Mouse (Mus musculus): ENCODE measurements at regions not wholly inside any gene's neighbourhood (a gene's known extent, or its start where the extent isn't known, plus 50 kb on each side); places are given as distances from the start of the nearest gene placed in this dataset.

GRCm38 (mm10) chr4:10748816-10749215 lies 125.5 kb upstream of the 2610301B20Rik start:
- TF ChIP-seq CHD2 (IDR thresholded peaks at IDR 0.05; ENCODE audit: low read depth, low read length) (no peak), HCFC1 (IDR thresholded peaks at IDR 0.05; ENCODE audit: borderline replicate concordance, insufficient read depth, low read length) (no peak), ZNF384 (IDR thresholded peaks at IDR 0.05; ENCODE audit: low read depth, low read length) (no peak), MAFK (IDR thresholded peaks at IDR 0.05; ENCODE audit: insufficient read depth, low read depth, low read length) (no peak), ZC3H11A (IDR thresholded peaks at IDR 0.05; ENCODE audit: borderline replicate concordance, low read depth, low read length) (no peak)
